ENCODE assay signal across 8 mouse cellular contexts in the genomic region with DNA sequence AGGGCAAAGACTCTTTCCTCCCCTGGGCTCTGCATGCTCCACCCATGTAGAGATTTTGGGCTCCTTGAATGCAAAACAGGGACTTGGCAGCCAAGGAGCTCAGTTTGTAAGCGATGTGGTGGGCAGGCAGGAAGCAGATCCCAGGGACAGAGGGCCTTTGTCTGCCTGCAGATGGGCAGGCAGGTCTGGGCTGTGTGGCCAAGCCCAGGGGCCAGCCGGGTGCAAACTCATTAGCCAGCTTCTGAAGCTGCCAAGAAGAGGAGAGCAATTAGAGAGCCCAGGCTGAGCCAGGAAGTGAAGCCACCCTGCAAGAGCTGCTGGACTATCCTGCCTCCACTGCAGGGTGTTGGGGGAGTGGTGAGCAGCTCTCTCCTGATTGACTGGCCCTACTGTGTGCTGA. TPM values are rescaled to one million over a fixed set of nuclear protein-coding genes. Genes with fewer than 3 reads are reported as not detected.
A peak's percentile ranks its signal among the peaks of the same experiment; 100 is the strongest.
DNase-seq lines count a peak whose midpoint lies in the region; ATAC-seq lines count a peak whose summit lies in the region.

No protein-coding gene starts in this region.

- intact Hi-C loops in left cerebral cortex, postnatal 14 days (cut with DNase I), result no loop called here

- ATAC-seq in erythroid progenitor cell, adult 5-6 weeks (replicated peaks; ENCODE audit: low FRiP score, poor library complexity, severe bottlenecking), result no peak
- no peak for ATAC-seq in monocyte, adult 5-6 weeks (replicated peaks; ENCODE audit: insufficient number of reproducible peaks, low FRiP score, low TSS enrichment, poor library complexity, severe bottlenecking)

- peak; percentile 80 for DNase-seq in 3134 (ENCODE audit: extremely low read depth, insufficient read length, low spot score)
- DNase-seq in cerebellum, adult 8-10 months, result peak; percentile 63
- DNase-seq in frontal cortex, postnatal 25 days (ENCODE audit: low spot score in 2 of 2), result peak; percentile 10 to 36
- DNase-seq in left cerebral cortex, postnatal 14 days (ENCODE audit: low spot score in 2 of 2), result peak; percentile 42 to 49
- no peak for DNase-seq in urinary bladder, postnatal 4 days (ENCODE audit: low spot score in 2 of 2)
- no peak for DNase-seq in T-cell, adult 2 months (ENCODE audit: low spot score)

RNA-seq across cellular contexts. Expression of a gene that starts 28.9 kb away (rescaled TPM):
- not detected for total RNA-seq in left cerebral cortex, postnatal 14 days (2021)
- total RNA-seq in erythroid progenitor cell, adult 5-6 weeks (2015; ENCODE audit: low replicate concordance), result not detected in 2 replicates
- total RNA-seq in erythroid progenitor cell, adult 5-6 weeks (2017; ENCODE audit: low replicate concordance), result not detected in 2 replicates
- not detected in 3 replicates for total RNA-seq in monocyte, adult 5-6 weeks (2017)

Comparison
In these comparisons a context has a peak if more than half of its experiments do, and no peak if none do; other contexts are left out.
1. DNase-seq: peak in 3134 (single experiment), cerebellum, adult 8-10 months (single experiment), frontal cortex, postnatal 25 days (2 of 2) and left cerebral cortex, postnatal 14 days (2 of 2); none in urinary bladder, postnatal 4 days (0 of 2) and T-cell, adult 2 months (single experiment).